Mouse (Mus musculus): Measurements from ENCODE around the gene Plekha4.

- no peak for TF ChIP-seq CTCF (IDR thresholded peaks at IDR 0.05; ENCODE audit: control insufficient read depth, insufficient read depth, insufficient replicate concordance, low read depth, low read length)
- no peak for TF ChIP-seq POLR2A (IDR thresholded peaks at IDR 0.05; ENCODE audit: control insufficient read depth, low read depth, low read length)
Observed at GRCm38 (mm10) chr7:45538163-45539041, 12.3 kb downstream of the Plekha4 start.

All from testis, adult 2 months (tissue).